In genomic region chr16:88720031-88720430, GRCm38 (mm10) we compare ENCODE assay signal across 24 mouse cellular contexts. TPM values are rescaled to one million over a fixed set of nuclear protein-coding genes. Genes with fewer than 3 reads are reported as not detected.
"Had no signal": no experiment of that assay in that cellular context is flagged by ENCODE, and none has a peak within 500 bp of the region (broad histone marks: within the 10 kb centered on the region; RNA-seq: fewer than 3 reads in every experiment).

No protein-coding gene starts in this region.

- H3K36me3 ChIP-seq: liver, embryonic 15.5 days; lung, embryonic 15.5 days; midbrain, embryonic 10.5 days; midbrain, embryonic 12.5 days; neural tube, embryonic 12.5 days; stomach, embryonic 15.5 days had no signal

- H3K9ac ChIP-seq: liver, embryonic 15.5 days; liver, postnatal 0 days; lung, embryonic 15.5 days; midbrain, embryonic 12.5 days; neural tube, embryonic 12.5 days; stomach, embryonic 15.5 days had no signal

- H3K4me2 ChIP-seq: liver, embryonic 15.5 days; lung, embryonic 15.5 days; midbrain, embryonic 12.5 days; neural tube, embryonic 12.5 days; stomach, embryonic 15.5 days had no signal

- H3K27ac ChIP-seq: liver, embryonic 15.5 days; lung, embryonic 15.5 days; midbrain, embryonic 10.5 days; midbrain, embryonic 12.5 days; neural tube, embryonic 12.5 days; stomach, embryonic 15.5 days; stomach, postnatal 0 days had no signal

- DNase-seq: liver, postnatal 0 days; lung, adult 2 months; lung, postnatal 14 days; lung, postnatal 4 days; midbrain, embryonic 14.5 days; right cerebral cortex, postnatal 14 days; thymus, adult 2 months; thymus, postnatal 25 days had no signal

- H3K9me3 ChIP-seq: liver, embryonic 15.5 days; lung, embryonic 15.5 days; midbrain, embryonic 10.5 days; midbrain, embryonic 12.5 days; stomach, embryonic 15.5 days had no signal

- H3K27me3 ChIP-seq: liver, embryonic 15.5 days; lung, embryonic 15.5 days; midbrain, embryonic 12.5 days; neural tube, embryonic 12.5 days; stomach, embryonic 15.5 days had no signal

- H3K4me3 ChIP-seq: liver, embryonic 15.5 days; lung, embryonic 15.5 days; midbrain, embryonic 10.5 days; midbrain, embryonic 12.5 days; neural tube, embryonic 12.5 days; stomach, embryonic 15.5 days had no signal

- ATAC-seq: liver, postnatal 0 days; lung, postnatal 0 days; midbrain, embryonic 16.5 days had no signal

- H3K4me1 ChIP-seq: liver, embryonic 15.5 days; lung, embryonic 15.5 days; midbrain, embryonic 10.5 days; midbrain, embryonic 12.5 days; stomach, embryonic 15.5 days had no signal

RNA-seq across cellular contexts. Expression of gene Krtap13-1, which starts 8.6 kb away (rescaled TPM):
- total RNA-seq: megakaryocyte, adult 5-6 weeks; megakaryocyte-erythroid progenitor cell, adult 5-6 weeks; monocyte, adult 5-6 weeks; neutrophil, adult 5-6 weeks had no signal
- polyA plus RNA-seq: liver, embryonic 15.5 days; liver, postnatal 0 days; lung, adult 2 months; lung, embryonic 15.5 days; lung, postnatal 0 days; midbrain, embryonic 10.5 days; midbrain, embryonic 12.5 days; midbrain, embryonic 14.5 days; midbrain, embryonic 16.5 days; neural tube, embryonic 12.5 days; neural tube, embryonic 14.5 days; spleen, adult 2 months; stomach, embryonic 15.5 days; stomach, postnatal 0 days; testis, adult 2 months; thymus, adult 2 months had no signal

RNA-seq across cellular contexts. Expression of gene 2310061N02Rik, which starts 12.3 kb away (rescaled TPM):
- total RNA-seq: megakaryocyte, adult 5-6 weeks; megakaryocyte-erythroid progenitor cell, adult 5-6 weeks; monocyte, adult 5-6 weeks; neutrophil, adult 5-6 weeks had no signal
- polyA plus RNA-seq: liver, embryonic 15.5 days; liver, postnatal 0 days; lung, adult 2 months; lung, embryonic 15.5 days; lung, postnatal 0 days; midbrain, embryonic 10.5 days; midbrain, embryonic 12.5 days; midbrain, embryonic 14.5 days; midbrain, embryonic 16.5 days; neural tube, embryonic 12.5 days; neural tube, embryonic 14.5 days; spleen, adult 2 months; stomach, embryonic 15.5 days; stomach, postnatal 0 days; testis, adult 2 months; thymus, adult 2 months had no signal

RNA-seq across cellular contexts. Expression of gene Krtap13, which starts 31.4 kb away (rescaled TPM):
- total RNA-seq: megakaryocyte, adult 5-6 weeks; megakaryocyte-erythroid progenitor cell, adult 5-6 weeks; monocyte, adult 5-6 weeks; neutrophil, adult 5-6 weeks had no signal
- polyA plus RNA-seq: liver, embryonic 15.5 days; liver, postnatal 0 days; lung, adult 2 months; lung, embryonic 15.5 days; lung, postnatal 0 days; midbrain, embryonic 10.5 days; midbrain, embryonic 12.5 days; midbrain, embryonic 14.5 days; neural tube, embryonic 12.5 days; neural tube, embryonic 14.5 days; spleen, adult 2 months; stomach, embryonic 15.5 days; stomach, postnatal 0 days; thymus, adult 2 months had no signal

RNA-seq across cellular contexts. Expression of gene 2310034C09Rik, which starts 38.6 kb away (rescaled TPM):
- total RNA-seq: megakaryocyte, adult 5-6 weeks; megakaryocyte-erythroid progenitor cell, adult 5-6 weeks; monocyte, adult 5-6 weeks; neutrophil, adult 5-6 weeks had no signal
- polyA plus RNA-seq: liver, embryonic 15.5 days; liver, postnatal 0 days; lung, adult 2 months; lung, embryonic 15.5 days; lung, postnatal 0 days; midbrain, embryonic 10.5 days; midbrain, embryonic 12.5 days; midbrain, embryonic 14.5 days; midbrain, embryonic 16.5 days; neural tube, embryonic 12.5 days; neural tube, embryonic 14.5 days; spleen, adult 2 months; stomach, embryonic 15.5 days; testis, adult 2 months; thymus, adult 2 months had no signal

RNA-seq across cellular contexts. Expression of gene Krtap27-1, which starts 48.6 kb away (rescaled TPM):
- total RNA-seq: megakaryocyte, adult 5-6 weeks; megakaryocyte-erythroid progenitor cell, adult 5-6 weeks; monocyte, adult 5-6 weeks; neutrophil, adult 5-6 weeks had no signal
- polyA plus RNA-seq: liver, embryonic 15.5 days; liver, postnatal 0 days; lung, adult 2 months; lung, embryonic 15.5 days; lung, postnatal 0 days; midbrain, embryonic 10.5 days; midbrain, embryonic 12.5 days; midbrain, embryonic 14.5 days; midbrain, embryonic 16.5 days; neural tube, embryonic 12.5 days; neural tube, embryonic 14.5 days; spleen, adult 2 months; stomach, embryonic 15.5 days; stomach, postnatal 0 days; testis, adult 2 months; thymus, adult 2 months had no signal
